Mouse (Mus musculus): ENCODE data around the gene Slc25a16. TPM values are rescaled to one million over a fixed set of nuclear protein-coding genes. Genes with fewer than 3 reads are reported as not detected.

Slc25a16 gene
- total and polyA plus RNA-seq, 3 experiments = 8.3 to 12.1 TPM; not detected in 1

GRCm38 (mm10) chr10:62891025-62891424, 29.4 kb upstream of the Slc25a16 start:
- Histone ChIP-seq H3K9ac (ENCODE audit: control insufficient read depth, low read depth, low read length, poor library complexity, severe bottlenecking) (no peak overlapping the region), H3K36me3 (ENCODE audit: control insufficient read depth in 1 of 2, insufficient read depth in 2 of 2, low read length in 2 of 2) (no peaks in the 10 kb centered on the region), H3K27ac (ENCODE audit: control insufficient read depth, low read depth, low read length) (no peak overlapping the region), H3K4me1 (ENCODE audit: control insufficient read depth in 1 of 2, insufficient read depth in 2 of 2, low read length in 2 of 2) (no peaks in the 10 kb centered on the region), H3K27me3 (ENCODE audit: control insufficient read depth in 1 of 2, insufficient read depth in 2 of 2, low read length in 2 of 2) (peaks cover 3 to 8% of the 10 kb centered on the region in 2 experiments; a peak in 3 of 4 replicates), H3K9me3 (replicated peaks; ENCODE audit: insufficient read depth, low read length) (no peaks in the 10 kb centered on the region), H3K4me3 (ENCODE audit: control insufficient read depth in 1 of 2, insufficient read depth in 1 of 2, low read depth in 2 of 2, low read length in 2 of 2) (no peak overlapping the region), H3K79me2 (ENCODE audit: control insufficient read depth, insufficient read depth, low read length, poor library complexity) (no peaks in the 10 kb centered on the region)
- DNase-seq (ENCODE audit: low read depth, low spot score) = no peak
- TF ChIP-seq KAT2A (conservative IDR thresholded peaks at IDR 0.05; ENCODE audit: low read depth, low read length) = no peak
- TF ChIP-seq TAL1 (IDR thresholded peaks at IDR 0.05; ENCODE audit: low read length) = no peak
- no peak for TF ChIP-seq UBTF (IDR thresholded peaks at IDR 0.05; ENCODE audit: borderline replicate concordance, insufficient read depth, low read depth, low read length)
- no peak for TF ChIP-seq GATA1 (IDR thresholded peaks at IDR 0.05; ENCODE audit: low read depth, low read length)
- no peak for TF ChIP-seq MAX (IDR thresholded peaks at IDR 0.05; ENCODE audit: low read length)
- TF ChIP-seq JUND (IDR thresholded peaks at IDR 0.05; ENCODE audit: low read depth, low read length) = no peak
- TF ChIP-seq MAZ (IDR thresholded peaks at IDR 0.05; ENCODE audit: low read depth, low read length) = no peak
- no peak for TF ChIP-seq SIN3A (IDR thresholded peaks at IDR 0.05; ENCODE audit: low read length)
- no peak for TF ChIP-seq MYB (IDR thresholded peaks at IDR 0.05; ENCODE audit: low read depth, low read length)
- TF ChIP-seq EP300 (IDR thresholded peaks at IDR 0.05; ENCODE audit: low read depth in 1 of 2, low read length in 2 of 2) = no peak
- no peak for TF ChIP-seq HCFC1 (IDR thresholded peaks at IDR 0.05; ENCODE audit: low read depth, low read length)
- no peak for TF ChIP-seq E2F4 (IDR thresholded peaks at IDR 0.05; ENCODE audit: borderline replicate concordance, low read depth, low read length)
- no peak for TF ChIP-seq MYC (IDR thresholded peaks at IDR 0.05; ENCODE audit: low read depth, low read length)
- no peak for TF ChIP-seq ZC3H11A (IDR thresholded peaks at IDR 0.05; ENCODE audit: low read depth, low read length)
- TF ChIP-seq TBP (IDR thresholded peaks at IDR 0.05; ENCODE audit: low read depth, low read length) = no peak
- TF ChIP-seq MXI1 (IDR thresholded peaks at IDR 0.05; ENCODE audit: low read depth, low read length) = no peak
- no peak for TF ChIP-seq USF2 (IDR thresholded peaks at IDR 0.05; ENCODE audit: borderline replicate concordance in 1 of 2, insufficient read depth in 1 of 2, low read depth in 1 of 2, low read length in 2 of 2)
- TF ChIP-seq POLR2AphosphoS5 (IDR thresholded peaks at IDR 0.05; ENCODE audit: borderline replicate concordance, low read depth, low read length) = no peak
- no peak for TF ChIP-seq POLR2AphosphoS2 (IDR thresholded peaks at IDR 0.05; ENCODE audit: low read length)

DNA sequence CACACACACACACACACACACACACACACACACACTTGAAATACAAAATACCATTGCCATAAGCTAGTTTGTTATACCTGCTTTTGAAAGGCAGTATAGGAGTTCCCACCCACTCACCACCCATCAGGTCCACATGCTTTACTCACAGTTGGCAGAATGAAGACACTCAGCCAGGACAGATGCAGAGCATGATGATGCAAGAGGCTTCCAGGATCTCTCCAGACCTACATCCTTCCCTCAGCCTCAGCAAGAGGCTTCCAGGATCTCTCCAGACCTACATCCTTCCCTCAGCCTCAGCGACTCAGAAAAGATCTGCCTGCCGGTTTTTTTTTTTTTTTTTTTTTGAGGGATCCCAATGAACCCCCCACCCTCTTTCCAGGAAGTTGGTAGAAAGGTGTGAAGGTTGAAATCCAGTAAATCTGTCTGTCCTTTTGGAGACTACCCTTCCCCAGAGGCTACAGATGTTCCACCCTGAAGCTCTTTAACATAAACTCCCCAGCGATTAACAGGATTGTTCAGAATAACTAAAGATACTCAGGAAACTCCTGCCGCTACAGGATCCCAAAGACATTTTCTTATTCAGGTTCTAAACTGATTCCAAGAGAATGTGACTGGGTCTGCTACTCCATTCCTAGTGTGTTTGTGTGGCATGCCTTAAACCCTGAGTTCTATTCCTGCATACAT, 27.7 kb upstream of the Slc25a16 start:
- Histone ChIP-seq H3K9me3 (replicated peaks; ENCODE audit: insufficient read depth, low read length) (no peaks in the 10 kb centered on the region), H3K4me3 (ENCODE audit: control insufficient read depth in 1 of 2, insufficient read depth in 1 of 2, low read depth in 2 of 2, low read length in 2 of 2) (no peak overlapping the region), H3K79me2 (ENCODE audit: control insufficient read depth, insufficient read depth, low read length, poor library complexity) (no peaks in the 10 kb centered on the region), H3K36me3 (ENCODE audit: control insufficient read depth in 1 of 2, insufficient read depth in 2 of 2, low read length in 2 of 2) (no peaks in the 10 kb centered on the region), H3K4me1 (ENCODE audit: control insufficient read depth in 1 of 2, insufficient read depth in 2 of 2, low read length in 2 of 2) (no peaks in the 10 kb centered on the region), H3K27me3 (ENCODE audit: control insufficient read depth in 1 of 2, insufficient read depth in 2 of 2, low read length in 2 of 2) (peaks cover 3 to 8% of the 10 kb centered on the region in 2 experiments; a peak in 3 of 4 replicates), H3K27ac (ENCODE audit: control insufficient read depth, low read depth, low read length) (no peak overlapping the region), H3K9ac (ENCODE audit: control insufficient read depth, low read depth, low read length, poor library complexity, severe bottlenecking) (no peak overlapping the region)
- DNase-seq (ENCODE audit: low read depth, low spot score) = no peak
- no peak for TF ChIP-seq MAFK (IDR thresholded peaks at IDR 0.05; ENCODE audit: borderline replicate concordance, low read depth, low read length)
- TF ChIP-seq ZKSCAN1 (IDR thresholded peaks at IDR 0.05; ENCODE audit: low read depth, low read length) = no peak
- TF ChIP-seq TAL1 (IDR thresholded peaks at IDR 0.05; ENCODE audit: low read length) = no peak
- no peak for TF ChIP-seq MAZ (IDR thresholded peaks at IDR 0.05; ENCODE audit: low read depth, low read length)
- TF ChIP-seq E2F4 (IDR thresholded peaks at IDR 0.05; ENCODE audit: borderline replicate concordance, low read depth, low read length) = no peak
- TF ChIP-seq BHLHE40 (IDR thresholded peaks at IDR 0.05; ENCODE audit: borderline replicate concordance, low read depth, low read length) = no peak
- TF ChIP-seq USF2 (IDR thresholded peaks at IDR 0.05; ENCODE audit: borderline replicate concordance in 1 of 2, insufficient read depth in 1 of 2, low read depth in 1 of 2, low read length in 2 of 2) = no peak
- TF ChIP-seq CTCF (IDR thresholded peaks at IDR 0.05 in 2 of 3, conservative IDR thresholded peaks at IDR 0.05 in 1 of 3; ENCODE audit: control insufficient read depth in 1 of 3, insufficient read depth in 1 of 3, low read depth in 2 of 3, low read length in 3 of 3, poor library complexity in 1 of 3, severe bottlenecking in 1 of 3) = no peak
- TF ChIP-seq POLR2AphosphoS2 (IDR thresholded peaks at IDR 0.05; ENCODE audit: low read length) = no peak
- TF ChIP-seq MYB (IDR thresholded peaks at IDR 0.05; ENCODE audit: low read depth, low read length) = no peak
- no peak for TF ChIP-seq TBP (IDR thresholded peaks at IDR 0.05; ENCODE audit: low read depth, low read length)
- no peak for TF ChIP-seq MEF2A (IDR thresholded peaks at IDR 0.05; ENCODE audit: extremely low read depth, insufficient replicate concordance, low read depth, low read length, poor library complexity, severe bottlenecking)
- no peak for TF ChIP-seq UBTF (IDR thresholded peaks at IDR 0.05; ENCODE audit: borderline replicate concordance, insufficient read depth, low read depth, low read length)
- TF ChIP-seq SMC3 (IDR thresholded peaks at IDR 0.05; ENCODE audit: low read depth, low read length) = no peak
- no peak for TF ChIP-seq CHD2 (IDR thresholded peaks at IDR 0.05; ENCODE audit: low read length)
- TF ChIP-seq GATA1 (IDR thresholded peaks at IDR 0.05; ENCODE audit: low read depth, low read length) = no peak
- no peak for TF ChIP-seq ELF1 (IDR thresholded peaks at IDR 0.05; ENCODE audit: low read depth, low read length)
